Mouse (Mus musculus): ENCODE results near the gene P2rx1. TPM values are rescaled to one million over a fixed set of nuclear protein-coding genes. Genes with fewer than 3 reads are reported as not detected.

Gene P2rx1
- polyA plus RNA-seq, 1 experiment from 2014 or later = 0.46 TPM

DNA sequence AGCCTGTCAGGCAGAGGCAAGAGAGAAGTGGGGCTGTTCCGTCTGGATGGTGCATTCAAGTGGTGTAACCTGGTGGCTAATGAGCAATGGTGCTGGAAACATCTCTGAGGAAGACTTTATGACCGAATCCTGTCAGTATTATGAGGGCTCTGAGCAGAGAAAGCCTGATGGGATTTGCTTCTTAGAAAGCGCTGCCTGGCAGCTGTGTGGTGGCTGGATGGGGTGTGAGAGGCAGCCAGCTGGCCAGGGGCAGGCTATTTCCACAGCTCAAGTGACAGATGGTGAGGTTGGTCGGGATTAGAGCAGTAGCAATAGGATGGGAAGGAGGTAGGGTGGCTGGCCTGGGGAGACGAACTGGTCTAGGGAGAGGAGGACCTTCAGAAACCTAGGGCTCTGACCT is 32.6 kb downstream of the P2rx1 start:
- no peak; the same call in none of the 2 replicates for ATAC-seq (ENCODE audit: low FRiP score)
- peak overlapping the region; percentile 64 for H3K4me2 ChIP-seq (replicated peaks)
- H3K9ac ChIP-seq = peak overlapping the region; percentile 18; the same call in 1 of the 2 replicates
- peaks cover 31% of the 10 kb centered on the region for H3K36me3 ChIP-seq (replicated peaks; ENCODE audit: control insufficient read depth, insufficient read depth)
- no peak overlapping the region for H3K4me3 ChIP-seq (replicated peaks; ENCODE audit: low read length)
- peak overlapping the region; percentile 46 for H3K27ac ChIP-seq
- H3K4me1 ChIP-seq (replicated peaks; ENCODE audit: control insufficient read depth, insufficient read depth, low read length) = peaks cover 7% of the 10 kb centered on the region; the same call in 1 of the 2 replicates
- no peaks in the 10 kb centered on the region for H3K27me3 ChIP-seq (ENCODE audit: control insufficient read depth, insufficient read depth, low read length)
- WGBS = 51% methylated on average over 5 of the region's 5 CpGs
- no peaks in the 10 kb centered on the region for H3K9me3 ChIP-seq (ENCODE audit: control insufficient read depth, low read length)
- no peak for DNase-seq (ENCODE audit: low spot score)

GRCm38 (mm10) chr11:73036077-73036476 is 37.2 kb downstream of the P2rx1 start:
- 78% methylated on average over 7 of the region's 7 CpGs for WGBS
- Histone ChIP-seq H3K9ac (no peak overlapping the region), H3K27me3 (ENCODE audit: control insufficient read depth, insufficient read depth, low read length) (no peaks in the 10 kb centered on the region), H3K4me3 (replicated peaks; ENCODE audit: low read length) (no peak overlapping the region), H3K27ac (no peak overlapping the region), H3K4me2 (replicated peaks) (no peak overlapping the region), H3K4me1 (replicated peaks; ENCODE audit: control insufficient read depth, insufficient read depth, low read length) (peaks cover 6% of the 10 kb centered on the region; the same call in 1 of the 2 replicates), H3K9me3 (ENCODE audit: control insufficient read depth, low read length) (no peaks in the 10 kb centered on the region), H3K36me3 (replicated peaks; ENCODE audit: control insufficient read depth, insufficient read depth) (peaks cover 37% of the 10 kb centered on the region)
- ATAC-seq (ENCODE audit: low FRiP score) = no peak
- DNase-seq (ENCODE audit: low spot score) = no peak

- no peaks in the 10 kb centered on the region for H3K27me3 ChIP-seq (ENCODE audit: control insufficient read depth, insufficient read depth, low read length)
- no peak for ATAC-seq (ENCODE audit: low FRiP score)
- no peaks in the 10 kb centered on the region for H3K9me3 ChIP-seq (ENCODE audit: control insufficient read depth, low read length)
- H3K9ac ChIP-seq = no peak overlapping the region
- H3K4me1 ChIP-seq (replicated peaks; ENCODE audit: control insufficient read depth, insufficient read depth, low read length) = no peaks in the 10 kb centered on the region
- no peak overlapping the region for H3K4me2 ChIP-seq (replicated peaks)
- no peak for DNase-seq (ENCODE audit: low spot score)
- no peak overlapping the region for H3K4me3 ChIP-seq (replicated peaks; ENCODE audit: low read length)
- H3K36me3 ChIP-seq (replicated peaks; ENCODE audit: control insufficient read depth, insufficient read depth) = peaks cover 42% of the 10 kb centered on the region
- 59% methylated on average over 6 of the region's 6 CpGs for WGBS
- no peak overlapping the region for H3K27ac ChIP-seq
Observed at GRCm38 (mm10) chr11:73036889-73037288, 38.0 kb downstream of the P2rx1 start.

GRCm38 (mm10) chr11:73037691-73038090 is 38.8 kb downstream of the P2rx1 start:
- H3K9ac ChIP-seq = no peak overlapping the region
- no peak overlapping the region for H3K27ac ChIP-seq
- WGBS = 88% methylated on average over 3 of the region's 3 CpGs
- no peaks in the 10 kb centered on the region for H3K27me3 ChIP-seq (ENCODE audit: control insufficient read depth, insufficient read depth, low read length)
- DNase-seq (ENCODE audit: low spot score) = no peak
- ATAC-seq (ENCODE audit: low FRiP score) = no peak
- no peaks in the 10 kb centered on the region for H3K4me1 ChIP-seq (replicated peaks; ENCODE audit: control insufficient read depth, insufficient read depth, low read length)
- H3K36me3 ChIP-seq (replicated peaks; ENCODE audit: control insufficient read depth, insufficient read depth) = peaks cover 42% of the 10 kb centered on the region
- no peaks in the 10 kb centered on the region for H3K9me3 ChIP-seq (ENCODE audit: control insufficient read depth, low read length)
- no peak overlapping the region for H3K4me3 ChIP-seq (replicated peaks; ENCODE audit: low read length)
- H3K4me2 ChIP-seq (replicated peaks) = no peak overlapping the region

DNA sequence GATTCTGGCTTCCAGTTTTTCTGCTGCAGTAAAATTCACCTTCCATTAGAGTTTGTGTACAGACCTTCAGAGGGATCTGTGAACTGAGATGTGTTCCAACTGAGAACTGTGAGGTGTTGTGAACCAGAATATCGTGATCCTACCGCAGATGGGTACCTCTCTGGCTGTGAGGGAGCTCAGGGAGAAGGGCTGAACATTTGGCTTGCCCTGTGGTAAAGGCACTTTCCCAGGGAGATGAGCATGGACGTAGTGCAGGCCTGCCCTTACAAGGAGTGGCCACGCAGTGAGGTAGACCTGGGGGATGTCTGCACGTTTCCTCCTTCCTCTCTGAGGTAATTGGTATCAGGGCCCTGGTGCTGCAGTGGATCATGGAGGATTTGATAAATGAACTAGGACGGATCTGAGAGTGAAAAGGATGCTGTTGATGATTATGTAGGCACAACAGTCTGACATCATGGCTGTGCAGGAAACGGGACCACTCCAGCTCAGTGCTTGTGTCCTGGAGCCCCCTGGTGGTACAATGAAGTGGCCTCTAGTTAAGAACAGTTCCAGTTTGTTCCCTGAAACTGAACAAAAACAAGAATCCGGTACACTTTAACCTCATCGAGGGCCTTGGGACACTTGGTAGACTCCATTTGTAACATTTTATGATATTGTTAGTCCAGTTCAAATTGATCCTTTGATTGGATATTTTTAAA is 40.3 kb downstream of the P2rx1 start:
- DNase-seq (ENCODE audit: low spot score) (peak; percentile 74), ATAC-seq (ENCODE audit: low FRiP score) (peak; percentile 54; the same call in 1 of the 2 replicates)
- peaks cover 34% of the 10 kb centered on the region for H3K36me3 ChIP-seq (replicated peaks; ENCODE audit: control insufficient read depth, insufficient read depth)
- WGBS = 62% methylated on average over 9 of the region's 9 CpGs
- no peak overlapping the region for H3K9ac ChIP-seq
- no peak overlapping the region for H3K27ac ChIP-seq
- no peak overlapping the region for H3K4me3 ChIP-seq (replicated peaks; ENCODE audit: low read length)
- no peaks in the 10 kb centered on the region for H3K9me3 ChIP-seq (ENCODE audit: control insufficient read depth, low read length)
- H3K4me1 ChIP-seq (replicated peaks; ENCODE audit: control insufficient read depth, insufficient read depth, low read length) = no peaks in the 10 kb centered on the region
- H3K27me3 ChIP-seq (ENCODE audit: control insufficient read depth, insufficient read depth, low read length) = no peaks in the 10 kb centered on the region
- no peak overlapping the region for H3K4me2 ChIP-seq (replicated peaks)

DNA sequence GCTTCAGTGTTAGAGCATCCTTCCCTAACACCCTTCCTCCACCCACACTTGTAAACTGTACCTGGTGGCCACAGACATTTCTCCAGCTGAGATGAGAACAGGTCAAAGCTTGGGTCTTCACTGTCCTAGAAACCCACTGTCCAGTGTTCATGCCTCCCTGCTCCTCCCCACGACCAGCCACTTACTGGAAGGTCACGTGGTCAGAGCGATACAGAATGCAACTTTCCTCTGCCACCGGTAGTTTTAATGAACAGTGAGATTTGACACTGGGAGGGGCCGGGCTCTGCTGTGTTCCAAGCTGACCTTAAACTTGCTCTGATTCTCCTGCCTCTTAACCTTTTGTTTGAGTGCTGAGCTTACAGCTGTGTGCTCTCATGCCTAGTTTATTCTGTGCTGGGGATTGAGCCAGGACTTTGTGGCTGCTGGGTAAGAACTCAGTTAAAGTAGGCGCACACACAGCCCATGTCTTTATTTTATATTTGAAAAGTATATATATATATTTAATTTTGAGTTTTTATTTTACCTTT is 45.4 kb downstream of the P2rx1 start:
- H3K4me3 ChIP-seq (replicated peaks; ENCODE audit: low read length) = no peak overlapping the region
- H3K36me3 ChIP-seq (replicated peaks; ENCODE audit: control insufficient read depth, insufficient read depth) = peaks cover 9% of the 10 kb centered on the region; the same call in 1 of the 2 replicates
- H3K9ac ChIP-seq = no peak overlapping the region
- peaks cover 7% of the 10 kb centered on the region; the same call in 1 of the 2 replicates for H3K4me1 ChIP-seq (replicated peaks; ENCODE audit: control insufficient read depth, insufficient read depth, low read length)
- no peaks in the 10 kb centered on the region for H3K9me3 ChIP-seq (ENCODE audit: control insufficient read depth, low read length)
- 59% methylated on average over 6 of the region's 6 CpGs for WGBS
- H3K27me3 ChIP-seq (ENCODE audit: control insufficient read depth, insufficient read depth, low read length) = no peaks in the 10 kb centered on the region
- H3K4me2 ChIP-seq (replicated peaks) = no peak overlapping the region
- H3K27ac ChIP-seq = no peak overlapping the region
- ATAC-seq (ENCODE audit: low FRiP score) = no peak
- no peak for DNase-seq (ENCODE audit: low spot score)

GRCm38 (mm10) chr11:73044789-73045188 is 45.9 kb downstream of the P2rx1 start:
- Histone ChIP-seq H3K27me3 (ENCODE audit: control insufficient read depth, insufficient read depth, low read length) (no peaks in the 10 kb centered on the region), H3K4me1 (replicated peaks; ENCODE audit: control insufficient read depth, insufficient read depth, low read length) (peaks cover 7% of the 10 kb centered on the region; the same call in 1 of the 2 replicates), H3K4me2 (replicated peaks) (no peak overlapping the region), H3K4me3 (replicated peaks; ENCODE audit: low read length) (no peak overlapping the region), H3K9me3 (ENCODE audit: control insufficient read depth, low read length) (no peaks in the 10 kb centered on the region), H3K9ac (no peak overlapping the region), H3K27ac (no peak overlapping the region), H3K36me3 (replicated peaks; ENCODE audit: control insufficient read depth, insufficient read depth) (peaks cover 11% of the 10 kb centered on the region; the same call in 1 of the 2 replicates)
- 76% methylated on average over 4 of the region's 4 CpGs for WGBS
- ATAC-seq (ENCODE audit: low FRiP score) (no peak), DNase-seq (ENCODE audit: low spot score) (no peak)

DNA sequence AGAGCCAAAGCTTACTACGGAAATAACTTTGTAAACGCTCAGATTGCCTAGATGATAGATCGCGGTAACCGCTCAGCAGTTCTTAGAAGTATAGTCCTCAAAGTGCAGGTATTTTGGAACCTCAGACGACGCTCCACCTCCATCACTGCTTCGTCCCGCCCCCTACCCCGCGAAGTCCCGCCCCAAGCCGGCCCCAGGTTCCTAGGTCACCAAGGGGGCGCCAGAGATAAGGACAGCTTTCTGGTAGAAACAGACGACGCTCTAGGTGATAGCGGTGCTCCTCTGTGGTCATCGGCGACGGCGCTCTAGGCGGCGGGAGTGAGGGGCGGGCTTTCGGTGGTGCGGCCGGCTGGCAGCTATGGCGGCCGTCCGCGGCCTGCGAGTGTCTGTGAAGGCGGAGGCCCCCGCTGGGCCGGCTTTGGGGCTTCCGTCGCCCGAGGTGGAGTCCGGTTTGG is 48.7 kb downstream of the P2rx1 start, which contains the start of gene Ncbp3:
Gene Ncbp3 (plus strand): TSS at position 242 of the 455 bp plus-strand sequence.
- Histone ChIP-seq H3K36me3 (replicated peaks; ENCODE audit: control insufficient read depth, insufficient read depth) (peaks cover 25% of the 10 kb centered on the region), H3K4me2 (replicated peaks) (peak within 1 kb of the TSS; percentile 72), H3K27ac (peak within 1 kb of the TSS; percentile 88), H3K27me3 (ENCODE audit: control insufficient read depth, insufficient read depth, low read length) (no peaks in the 10 kb centered on the region), H3K4me1 (replicated peaks; ENCODE audit: control insufficient read depth, insufficient read depth, low read length) (peaks cover 7% of the 10 kb centered on the region; the same call in 1 of the 2 replicates), H3K9ac (peak within 1 kb of the TSS; percentile 94), H3K9me3 (ENCODE audit: control insufficient read depth, low read length) (no peaks in the 10 kb centered on the region), H3K4me3 (replicated peaks; ENCODE audit: low read length) (peak within 1 kb of the TSS; percentile 92)
- peak; percentile 95 for DNase-seq (ENCODE audit: low spot score)
- under 1% methylated on average over 39 of the region's 39 CpGs for WGBS
- ATAC-seq (ENCODE audit: low FRiP score) = peak; percentile 95

- Histone ChIP-seq H3K9me3 (ENCODE audit: control insufficient read depth, low read length) (no peaks in the 10 kb centered on the region), H3K36me3 (replicated peaks; ENCODE audit: control insufficient read depth, insufficient read depth) (peaks cover 32% of the 10 kb centered on the region), H3K27ac (peak overlapping the region; percentile 88), H3K27me3 (ENCODE audit: control insufficient read depth, insufficient read depth, low read length) (no peaks in the 10 kb centered on the region), H3K4me2 (replicated peaks) (peak overlapping the region; percentile 72), H3K4me1 (replicated peaks; ENCODE audit: control insufficient read depth, insufficient read depth, low read length) (peaks cover 7% of the 10 kb centered on the region; the same call in 1 of the 2 replicates), H3K9ac (peak overlapping the region; percentile 94), H3K4me3 (replicated peaks; ENCODE audit: low read length) (peak overlapping the region; percentile 92)
- peak; percentile 76 for ATAC-seq (ENCODE audit: low FRiP score)
- WGBS = 2% methylated on average over 55 of the region's 55 CpGs
- no peak for DNase-seq (ENCODE audit: low spot score)
Observed at GRCm38 (mm10) chr11:73048030-73048876, 49.4 kb downstream of the P2rx1 start.

Measured in hindbrain, embryonic 14.5 days (tissue).